In genomic region chr8:126539355-126540093, GRCm38 (mm10) we compare ENCODE assay signal across 8 mouse cellular contexts. TPM values are rescaled to one million over a fixed set of nuclear protein-coding genes. Genes with fewer than 3 reads are reported as not detected.
DNase-seq lines count a peak whose midpoint lies in the region; ATAC-seq and TF ChIP-seq lines count a peak whose summit lies in the region.

No protein-coding gene starts in this region.

- WGBS in heart, embryonic 12.5 days, result 48% methylated on average over 10 of the region's 10 CpGs

- H3K4me3 ChIP-seq in gastrocnemius, adult 2 months, result no peak overlapping the region
- H3K4me3 ChIP-seq in heart, embryonic 12.5 days, result no peak overlapping the region
- H3K4me3 ChIP-seq in myocyte, result peak overlapping the region; percentile 10

- H3K27ac ChIP-seq in gastrocnemius, adult 2 months, result peak overlapping the region; percentile 70
- H3K27ac ChIP-seq in heart, embryonic 12.5 days (ENCODE audit: poor library complexity, severe bottlenecking), result peak overlapping the region; percentile 94

- no peak for TF ChIP-seq CTCF in gastrocnemius, adult 2 months (IDR thresholded peaks at IDR 0.05)

- H3K9me3 ChIP-seq in heart, embryonic 12.5 days (replicated peaks), result no peaks in the 10 kb centered on the region

- peak overlapping the region; percentile 42; the same call in 1 of the 2 replicates for H3K9ac ChIP-seq in heart, embryonic 12.5 days

- peak; percentile 44 for TF ChIP-seq POLR2A in myocyte (IDR thresholded peaks at IDR 0.05; ENCODE audit: insufficient read length, low read depth)

- H3K4me1 ChIP-seq in heart, embryonic 12.5 days (replicated peaks), result peaks cover 67% of the 10 kb centered on the region

- H3K27me3 ChIP-seq in heart, embryonic 12.5 days (replicated peaks), result no peaks in the 10 kb centered on the region
- H3K27me3 ChIP-seq in myocyte (ENCODE audit: control insufficient read depth, insufficient read depth, insufficient read length), result no peaks in the 10 kb centered on the region

- DNase-seq in gastrocnemius, adult 2 months, result peak; percentile 66
- no peak for DNase-seq in gastrocnemius, postnatal 10 days
- peak; percentile 45 for DNase-seq in embryo, embryonic 10.5 days (ENCODE audit: low spot score)
- peak; percentile 47 to 65 for DNase-seq in kidney, postnatal 36 days
- DNase-seq in left cerebral cortex, postnatal 14 days (ENCODE audit: low spot score in 2 of 2), result no peak
- DNase-seq in cerebellum, postnatal 14 days, result no peak

- H3K79me2 ChIP-seq in myocyte (ENCODE audit: control insufficient read depth, insufficient read depth), result no peaks in the 10 kb centered on the region

- H3K4me2 ChIP-seq in heart, embryonic 12.5 days, result peak overlapping the region; percentile 11; the same call in 1 of the 2 replicates
- peak overlapping the region; percentile 98 for H3K4me2 ChIP-seq in myocyte (ENCODE audit: low read depth)

- H3ac ChIP-seq in myocyte (ENCODE audit: control insufficient read depth, insufficient read length), result no peak overlapping the region

- H3K36me3 ChIP-seq in heart, embryonic 12.5 days, result no peaks in the 10 kb centered on the region
- H3K36me3 ChIP-seq in myocyte (ENCODE audit: control insufficient read depth, insufficient read depth), result no peaks in the 10 kb centered on the region

- peak; percentile 58 for ATAC-seq in heart, embryonic 12.5 days (ENCODE audit: insufficient number of reproducible peaks, low FRiP score)

- intact Hi-C loops in gastrocnemius, adult 2 months (cut with DNase I), result no loop called here
- intact Hi-C loops in left cerebral cortex, postnatal 14 days (cut with DNase I), result loop anchor here (5.0 kb wide), 1 partner anchor 43 kb away; no protein-coding TSS in a partner anchor

TF ChIP-seq in myocyte, 11 proteins besides CTCF, POLR2A, EP300 and RAD21:
- TF ChIP-seq MYOD1 (IDR thresholded peaks at IDR 0.05; ENCODE audit: control insufficient read depth in 1 of 3, insufficient read length in 2 of 3, low read depth in 2 of 3) (peak in 1 of 3 experiments; percentile 39), MYOG (IDR thresholded peaks at IDR 0.05; ENCODE audit: control insufficient read depth in 1 of 3, insufficient read depth in 1 of 3, insufficient read length in 2 of 3, low read depth in 2 of 3) (peak in 1 of 3 experiments; percentile 40), CEBPB (IDR thresholded peaks at IDR 0.05; ENCODE audit: insufficient read depth, poor library complexity, severe bottlenecking) (no peak), USF1 (IDR thresholded peaks at IDR 0.05; ENCODE audit: low read depth) (no peak), MAX (IDR thresholded peaks at IDR 0.05; ENCODE audit: low read depth) (peak; percentile 82)

RNA-seq across cellular contexts. Expression of gene Irf2bp2, which starts 54.3 kb away (rescaled TPM):
- total RNA-seq in gastrocnemius, adult 2 months (2021), result 10 to 100 TPM; 28.6 to 81.6 TPM
- total RNA-seq in gastrocnemius, postnatal 10 days (2021), result 10 to 100 TPM; 53.3 to 55.5 TPM
- polyA plus RNA-seq in heart, embryonic 12.5 days (2016; fragmentation: Nextera tagmentation; extraction: Ambion mirVana), result 8.9 and 9.7 TPM in 2 replicates
- polyA plus RNA-seq in myocyte (2012; fragmentation: generic; extraction: Trizol), result 16.8 TPM
- total RNA-seq in left cerebral cortex, postnatal 14 days (2021), result 10 to 100 TPM; 56.9 to 62.5 TPM

Comparison
In these comparisons a context has a peak if more than half of its experiments do, and no peak if none do; other contexts are left out.
1. DNase-seq: peak in gastrocnemius, adult 2 months (single experiment), embryo, embryonic 10.5 days (single experiment) and kidney, postnatal 36 days (2 of 2); none in gastrocnemius, postnatal 10 days (single experiment), left cerebral cortex, postnatal 14 days (0 of 2) and cerebellum, postnatal 14 days (0 of 2).